Mouse (Mus musculus) limb, embryonic 12.5 days (tissue): ENCODE measurements at regions not wholly inside any gene's neighbourhood (a gene's known extent, or its start where the extent isn't known, plus 50 kb on each side); places are given as distances from the start of the nearest gene placed in this dataset.

ENCODE experiments used
- ATAC-seq: fragments of 200-750 bp; cut with Nextera tagmentation; 2 replicates; pipeline ENCODE4 v1.8.0; 2017; ENCODE audit warnings: low read depth, moderate TSS enrichment; ENCODE audit not compliant: insufficient number of reproducible peaks, insufficient read depth, low FRiP score, low TSS enrichment
- H3K27ac ChIP-seq: fragments of 300-500 bp; sonication (generic); 2 replicates; pipeline ENCODE4 v1.5.1; 2016; ENCODE audit warnings: mild to moderate bottlenecking, moderate library complexity
- H3K27me3 ChIP-seq: fragments of 300-500 bp; sonication (generic); 2 replicates; pipeline ENCODE4 v1.6.1; 2016; ENCODE audit warnings: mild to moderate bottlenecking, moderate library complexity
- H3K36me3 ChIP-seq: fragments of 300-500 bp; sonication (generic); 2 replicates; pipeline ENCODE4 v1.6.1; 2016; ENCODE audit warnings: mild to moderate bottlenecking, moderate library complexity
- H3K4me1 ChIP-seq: fragments of 300-500 bp; sonication (generic); replicated peaks from 2 replicates; pipeline ENCODE4 v1.6.1; 2016
- H3K4me2 ChIP-seq: fragments of 300-500 bp; sonication (generic); 2 replicates; pipeline ENCODE4 v1.6.1; 2016; ENCODE audit warnings: mild to moderate bottlenecking, moderate library complexity
- H3K4me3 ChIP-seq: fragments of 300-500 bp; sonication (generic); replicated peaks from 2 replicates; pipeline ENCODE4 v1.5.1; 2016; ENCODE audit warnings: mild to moderate bottlenecking
- H3K9ac ChIP-seq: fragments of 300-500 bp; sonication (generic); replicated peaks from 2 replicates; pipeline ENCODE4 v1.6.1; 2016; ENCODE audit warnings: mild to moderate bottlenecking, moderate library complexity
- H3K9me3 ChIP-seq: fragments of 300-500 bp; sonication (generic); 2 replicates; pipeline ENCODE4 v1.6.1; 2016; ENCODE audit warnings: mild to moderate bottlenecking, moderate library complexity
- WGBS: fragments of 180-500 bp; shearing (Covaris S2); methylation state at CpG from one replicate; pipeline ENCODE4 v1.1.7; 2016; 5-methylcytosine and 5-hydroxymethylcytosine counted together

DNA sequence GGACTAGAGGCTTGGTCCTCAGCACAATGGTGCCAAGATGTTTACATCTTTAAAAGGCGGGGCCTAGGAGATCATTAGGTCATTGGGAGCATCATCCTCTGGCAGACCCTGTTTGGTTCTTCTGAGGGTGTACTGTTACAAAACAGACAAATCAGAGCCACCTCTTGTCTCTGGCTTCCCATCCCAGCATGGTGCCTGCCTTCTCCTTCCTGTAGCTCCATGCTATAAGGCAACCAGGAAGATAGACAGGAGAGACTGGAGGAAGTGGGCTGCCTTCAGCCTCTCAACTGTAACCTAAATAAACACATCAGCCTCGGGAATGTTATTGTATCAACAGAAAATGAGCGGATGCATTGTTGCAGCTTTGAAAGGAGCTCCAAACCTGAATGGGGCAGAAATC is 529.8 kb upstream of the Gm765 start:
- no peaks in the 10 kb centered on the region for H3K36me3 ChIP-seq
- H3K4me1 ChIP-seq: peaks cover 1% of the 10 kb centered on the region; the same call in 1 of the 2 replicates
- no peak overlapping the region for H3K27ac ChIP-seq
- 65% methylated on average over 3 of the region's 3 CpGs for WGBS
- no peaks in the 10 kb centered on the region for H3K27me3 ChIP-seq
- no peak for ATAC-seq
- H3K9me3 ChIP-seq: no peaks in the 10 kb centered on the region
- no peak overlapping the region for H3K4me3 ChIP-seq
- H3K9ac ChIP-seq: no peak overlapping the region
- H3K4me2 ChIP-seq: no peak overlapping the region

DNA sequence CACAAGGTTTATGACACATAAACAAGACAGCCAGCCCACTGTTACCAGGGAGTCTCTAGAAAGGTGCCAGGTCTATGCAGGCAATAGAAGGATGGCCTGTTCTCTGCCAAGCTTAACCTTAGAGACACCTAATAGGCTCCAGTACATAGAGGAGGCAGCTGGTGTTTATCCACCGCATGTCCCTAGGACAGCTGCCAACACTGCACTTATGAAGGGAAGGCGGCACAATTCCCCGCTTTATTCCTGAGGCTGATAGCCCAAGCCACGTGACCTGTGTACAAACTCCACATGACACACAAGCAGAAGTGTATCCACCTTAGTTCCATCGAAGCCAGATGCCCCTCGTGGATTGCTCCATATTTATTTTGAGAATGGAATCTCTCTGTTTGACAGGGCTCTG is 527.2 kb upstream of the Gm765 start:
- Histone ChIP-seq H3K9ac (no peak overlapping the region), H3K4me3 (no peak overlapping the region), H3K27ac (no peak overlapping the region), H3K27me3 (no peaks in the 10 kb centered on the region), H3K36me3 (no peaks in the 10 kb centered on the region), H3K9me3 (no peaks in the 10 kb centered on the region), H3K4me2 (no peak overlapping the region), H3K4me1 (peaks cover 4% of the 10 kb centered on the region; the same call in 1 of the 2 replicates)
- 88% methylated on average over 6 of the region's 6 CpGs for WGBS
- ATAC-seq: no peak

DNA sequence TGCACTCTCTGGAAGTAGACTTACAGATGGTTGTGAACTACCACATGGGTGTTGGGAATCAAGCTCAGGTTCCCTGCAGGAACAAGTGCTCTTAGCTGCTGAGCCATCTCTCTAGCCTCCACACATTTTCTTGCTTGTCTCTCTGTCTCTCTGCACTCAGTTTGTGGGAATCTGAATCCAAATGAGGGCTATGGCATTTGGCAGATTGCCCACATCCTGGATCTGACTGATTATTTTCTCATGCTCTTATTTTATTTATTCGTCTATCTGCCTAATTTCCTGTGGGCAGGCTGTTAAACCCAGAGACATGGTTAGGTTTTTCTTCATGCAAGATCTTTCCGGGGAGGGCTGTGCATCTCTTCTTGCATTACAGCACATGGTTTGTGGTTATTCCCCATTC is 521.8 kb upstream of the Gm765 start:
- ATAC-seq: no peak
- H3K36me3 ChIP-seq: no peaks in the 10 kb centered on the region
- no peak overlapping the region for H3K4me2 ChIP-seq
- H3K9ac ChIP-seq: no peak overlapping the region
- no peak overlapping the region for H3K4me3 ChIP-seq
- H3K27me3 ChIP-seq: no peaks in the 10 kb centered on the region
- no peaks in the 10 kb centered on the region for H3K9me3 ChIP-seq
- peaks cover 4% of the 10 kb centered on the region; the same call in 1 of the 2 replicates for H3K4me1 ChIP-seq
- 75% methylated on average over 2 of the region's 2 CpGs for WGBS
- H3K27ac ChIP-seq: no peak overlapping the region

DNA sequence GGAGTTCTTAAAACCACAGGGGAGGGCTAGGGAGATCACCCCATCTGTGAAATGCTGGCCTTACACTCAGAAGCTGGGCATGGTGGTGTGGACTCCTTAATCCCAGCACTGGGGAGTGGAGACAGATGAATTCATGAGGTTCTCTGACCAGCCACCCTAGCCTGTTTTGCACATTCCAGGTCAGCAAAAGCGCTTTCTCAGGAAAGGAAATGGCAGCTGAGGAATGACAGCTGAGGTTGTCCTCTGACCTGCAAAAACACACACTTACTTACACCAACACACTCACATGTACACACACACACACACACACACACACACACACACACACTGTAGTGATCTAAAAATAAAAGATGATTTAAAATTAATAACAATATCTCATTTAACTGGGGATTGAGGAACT is 513.4 kb upstream of the Gm765 start:
- Histone ChIP-seq H3K36me3 (no peaks in the 10 kb centered on the region), H3K4me2 (no peak overlapping the region), H3K4me1 (peaks cover 13% of the 10 kb centered on the region), H3K27ac (no peak overlapping the region), H3K9ac (no peak overlapping the region), H3K4me3 (no peak overlapping the region), H3K27me3 (no peaks in the 10 kb centered on the region), H3K9me3 (no peaks in the 10 kb centered on the region)
- WGBS: 74% methylated on average over 1 of the region's 1 CpGs
- ATAC-seq: no peak

DNA sequence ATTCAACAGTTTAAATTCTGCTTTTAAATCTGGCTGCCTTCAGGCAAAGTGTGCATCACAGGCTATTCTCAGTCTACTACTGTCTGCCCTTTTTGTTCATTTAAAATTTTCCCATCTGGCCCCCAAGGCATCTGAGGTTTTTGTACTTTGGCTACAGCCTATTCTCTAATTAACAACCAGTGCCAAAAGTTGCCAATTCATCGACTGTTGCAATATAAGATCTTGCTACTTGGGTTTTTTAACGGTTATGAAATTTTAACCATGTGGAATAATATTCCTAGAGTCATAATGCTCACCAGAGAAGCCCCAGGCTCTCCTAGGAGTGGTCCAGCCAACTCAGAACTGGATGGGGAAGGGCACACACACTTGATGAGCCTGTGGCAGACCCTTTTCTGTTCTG is 508.4 kb upstream of the Gm765 start:
- WGBS: 75% methylated on average over 2 of the region's 2 CpGs
- no peak for ATAC-seq
- no peaks in the 10 kb centered on the region for H3K9me3 ChIP-seq

DNA sequence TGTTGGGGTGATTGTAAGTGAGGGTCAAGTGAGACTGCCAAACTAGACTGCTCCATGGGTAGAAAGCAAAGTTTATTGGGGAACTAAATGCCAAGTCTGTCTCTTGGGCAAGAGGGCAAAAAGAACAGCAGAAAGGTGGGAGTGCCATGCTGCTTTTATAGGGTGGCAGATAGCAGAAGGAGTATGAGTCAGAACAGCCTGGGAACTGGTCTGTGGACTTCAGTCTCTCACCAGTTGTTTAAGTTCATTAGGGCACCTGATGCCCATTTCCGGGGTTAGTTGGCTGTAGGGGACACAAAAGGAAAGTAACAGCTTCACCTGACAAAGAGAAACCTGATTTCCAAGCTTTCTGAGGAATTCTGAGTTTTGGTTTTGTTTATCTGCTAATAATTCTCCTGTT is 506.3 kb upstream of the Gm765 start:
- Histone ChIP-seq H3K9ac (no peak overlapping the region), H3K27ac (no peak overlapping the region), H3K36me3 (no peaks in the 10 kb centered on the region), H3K4me1 (peaks cover 25% of the 10 kb centered on the region), H3K9me3 (no peaks in the 10 kb centered on the region), H3K27me3 (no peaks in the 10 kb centered on the region), H3K4me2 (no peak overlapping the region), H3K4me3 (no peak overlapping the region)
- 83% methylated on average over 1 of the region's 1 CpGs for WGBS
- ATAC-seq: no peak

More for the DNA sequence above, 508.4 kb upstream of the Gm765 start:
- Histone ChIP-seq H3K27ac (no peak overlapping the region), H3K9ac (no peak overlapping the region), H3K27me3 (no peaks in the 10 kb centered on the region), H3K4me3 (no peak overlapping the region), H3K4me1 (peaks cover 19% of the 10 kb centered on the region), H3K36me3 (no peaks in the 10 kb centered on the region), H3K4me2 (no peak overlapping the region)

DNA sequence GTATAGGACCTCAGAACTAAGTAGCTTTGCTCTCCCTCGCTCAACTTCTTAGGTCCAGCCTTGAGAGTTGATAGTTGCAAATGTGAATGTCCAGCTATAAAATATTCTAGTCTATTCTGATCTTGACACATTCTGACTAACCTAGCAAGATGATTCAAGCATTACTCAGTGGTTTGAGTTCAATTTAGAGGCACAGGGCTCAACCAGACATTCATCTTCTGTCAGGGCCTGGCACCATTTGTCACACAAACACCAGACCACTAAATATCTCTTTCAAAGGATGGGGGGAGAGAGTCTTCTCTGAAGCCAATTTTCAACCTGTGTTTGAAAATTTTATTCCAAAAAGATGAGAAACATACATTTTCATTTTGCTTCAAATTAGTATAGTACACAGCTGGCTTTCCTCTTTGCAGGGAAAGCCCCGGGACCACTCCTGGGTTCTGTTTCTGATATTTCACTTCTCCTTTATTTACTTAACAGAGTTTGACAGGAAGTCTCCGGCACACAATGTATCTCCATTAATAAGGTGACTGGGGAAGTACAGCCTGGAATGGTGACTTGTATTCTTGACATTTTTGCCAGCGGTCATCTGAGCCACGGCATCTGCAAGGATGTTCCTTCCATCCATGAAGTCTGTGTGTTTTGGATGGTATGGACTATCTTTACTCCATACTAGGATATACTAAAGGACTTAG is 503.6 kb upstream of the Gm765 start:
- no peak overlapping the region for H3K4me3 ChIP-seq
- H3K9ac ChIP-seq: no peak overlapping the region
- H3K4me2 ChIP-seq: no peak overlapping the region
- ATAC-seq: no peak
- H3K27ac ChIP-seq: no peak overlapping the region
- WGBS: 55% methylated on average over 5 of the region's 5 CpGs
- no peaks in the 10 kb centered on the region for H3K36me3 ChIP-seq
- H3K27me3 ChIP-seq: no peaks in the 10 kb centered on the region
- H3K4me1 ChIP-seq: peaks cover 31% of the 10 kb centered on the region
- H3K9me3 ChIP-seq: no peaks in the 10 kb centered on the region

DNA sequence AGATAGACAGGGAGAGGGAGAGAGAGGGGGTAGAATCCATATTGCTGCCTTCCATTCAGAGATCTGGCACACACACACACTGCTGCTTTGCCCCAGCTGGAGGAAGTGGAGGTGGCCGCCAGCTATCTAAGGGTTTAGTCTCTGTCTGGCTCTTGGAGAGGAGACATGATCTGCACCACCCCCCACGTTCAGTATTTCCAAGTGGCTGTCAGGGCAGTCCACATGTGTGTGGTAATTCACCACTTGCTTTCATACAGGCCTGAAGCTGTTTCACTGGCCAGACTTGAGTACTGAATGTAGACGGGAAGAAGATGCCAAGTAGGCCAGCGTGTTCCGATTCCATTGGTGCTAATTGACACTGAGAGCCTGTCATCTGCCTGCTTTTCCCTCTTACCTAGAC is 501.0 kb upstream of the Gm765 start:
- H3K4me2 ChIP-seq: no peak overlapping the region
- H3K9me3 ChIP-seq: no peaks in the 10 kb centered on the region
- peaks cover 28% of the 10 kb centered on the region for H3K4me1 ChIP-seq
- no peak overlapping the region for H3K9ac ChIP-seq
- H3K4me3 ChIP-seq: no peak overlapping the region
- no peak overlapping the region for H3K27ac ChIP-seq
- H3K27me3 ChIP-seq: no peaks in the 10 kb centered on the region
- WGBS: 75% methylated on average over 5 of the region's 5 CpGs
- ATAC-seq: no peak
- H3K36me3 ChIP-seq: no peaks in the 10 kb centered on the region

DNA sequence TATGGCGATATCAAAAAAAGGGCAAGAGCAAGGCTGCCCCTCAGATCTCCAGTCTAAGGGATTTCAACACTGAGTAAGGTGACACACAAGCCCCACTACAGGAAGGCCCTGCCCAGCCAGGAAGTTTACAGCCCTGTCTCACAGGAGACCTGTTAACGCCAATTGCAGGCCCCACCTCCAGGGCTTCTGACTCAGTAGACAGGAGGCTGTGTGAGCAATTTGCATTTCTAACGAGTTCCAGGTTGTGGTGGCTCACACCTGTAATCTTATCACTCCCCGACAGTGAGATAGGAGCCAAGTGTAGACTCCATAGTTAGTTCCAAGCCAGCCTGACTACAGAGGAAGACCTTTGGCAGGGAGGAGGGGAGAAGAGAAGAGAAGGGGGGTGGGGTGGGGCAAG is 500.4 kb upstream of the Gm765 start:
- Histone ChIP-seq H3K9ac (no peak overlapping the region), H3K27ac (no peak overlapping the region), H3K9me3 (no peaks in the 10 kb centered on the region), H3K27me3 (no peaks in the 10 kb centered on the region), H3K36me3 (no peaks in the 10 kb centered on the region), H3K4me1 (peaks cover 28% of the 10 kb centered on the region), H3K4me2 (no peak overlapping the region), H3K4me3 (no peak overlapping the region)
- 36% methylated on average over 4 of the region's 4 CpGs for WGBS
- 0 out of 2 replicates have a peak, but pooled peaks have one; percentile 23 for ATAC-seq

DNA sequence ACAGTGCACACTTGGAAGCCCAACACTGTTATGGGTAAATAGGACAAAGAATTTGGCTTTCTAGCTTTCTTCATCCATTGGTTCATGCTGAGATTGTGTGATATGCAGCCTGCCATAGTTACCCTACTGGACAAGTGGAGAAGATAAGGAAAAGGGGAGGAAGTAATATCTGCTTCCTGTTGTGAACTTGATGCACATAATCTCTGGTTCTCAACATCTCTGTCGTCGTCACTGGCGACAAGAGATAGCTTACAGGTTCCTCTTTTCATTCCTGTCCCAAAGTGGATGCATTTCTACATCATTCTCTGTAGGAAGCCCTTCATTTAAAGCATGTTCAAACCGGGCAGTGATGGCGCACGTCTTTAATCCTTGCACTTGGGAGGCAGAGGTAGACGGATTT is 491.4 kb upstream of the Gm765 start:
- WGBS: 95% methylated on average over 7 of the region's 7 CpGs

DNA sequence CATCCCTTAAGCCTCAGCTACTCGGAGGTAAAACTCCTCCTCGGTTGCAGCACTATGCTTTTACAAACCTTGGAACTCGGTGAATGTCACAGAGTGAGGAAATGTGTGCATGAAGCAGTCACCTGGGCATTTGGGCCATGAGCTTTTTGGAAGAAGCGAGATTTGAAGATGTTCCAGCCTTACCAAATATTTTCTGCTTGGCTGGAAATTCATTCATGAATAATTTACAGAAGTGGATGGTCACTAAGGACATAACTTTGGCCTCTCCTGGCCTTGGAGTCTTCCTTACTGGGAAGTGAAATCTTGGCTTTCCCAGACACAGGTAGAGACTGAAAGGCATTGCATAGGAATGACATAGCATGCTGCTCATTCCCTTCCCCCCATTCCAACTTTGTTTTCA is 487.6 kb upstream of the Gm765 start:
- H3K9me3 ChIP-seq: no peaks in the 10 kb centered on the region
- H3K4me3 ChIP-seq: no peak overlapping the region
- no peaks in the 10 kb centered on the region for H3K4me1 ChIP-seq
- H3K9ac ChIP-seq: no peak overlapping the region
- H3K36me3 ChIP-seq: no peaks in the 10 kb centered on the region
- no peak for ATAC-seq
- no peak overlapping the region for H3K27ac ChIP-seq
- no peak overlapping the region for H3K4me2 ChIP-seq
- H3K27me3 ChIP-seq: no peaks in the 10 kb centered on the region
- WGBS: 57% methylated on average over 4 of the region's 4 CpGs

More for the DNA sequence above, 491.4 kb upstream of the Gm765 start:
- H3K36me3 ChIP-seq: no peaks in the 10 kb centered on the region
- no peaks in the 10 kb centered on the region for H3K4me1 ChIP-seq
- H3K4me3 ChIP-seq: no peak overlapping the region
- H3K9ac ChIP-seq: no peak overlapping the region
- H3K27ac ChIP-seq: no peak overlapping the region
- ATAC-seq: no peak
- H3K27me3 ChIP-seq: peaks cover 3% of the 10 kb centered on the region; the same call in 1 of the 2 replicates
- no peaks in the 10 kb centered on the region for H3K9me3 ChIP-seq
- H3K4me2 ChIP-seq: no peak overlapping the region

DNA sequence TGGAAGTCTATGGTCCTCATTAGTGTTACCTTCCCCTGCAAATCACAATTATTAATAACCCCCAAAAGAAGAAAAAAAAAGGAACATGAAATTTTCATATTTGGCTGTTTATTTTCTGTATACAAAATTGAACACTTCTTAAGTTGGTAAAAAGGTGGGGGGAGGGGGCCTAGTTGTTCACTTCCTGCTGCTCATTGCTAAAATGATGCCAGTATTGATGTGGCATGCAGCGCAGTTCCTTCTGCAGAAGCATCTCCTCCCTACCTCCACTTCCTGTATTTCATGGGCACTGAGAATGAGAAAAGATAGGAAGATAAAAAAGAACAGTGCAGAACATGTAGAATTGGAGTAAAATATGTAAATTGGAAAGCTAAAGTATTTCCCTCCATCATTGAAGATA is 465.5 kb upstream of the Gm765 start:
- H3K27me3 ChIP-seq: no peaks in the 10 kb centered on the region
- no peak overlapping the region for H3K27ac ChIP-seq
- no peak overlapping the region for H3K9ac ChIP-seq
- no peak overlapping the region for H3K4me2 ChIP-seq
- no peaks in the 10 kb centered on the region for H3K36me3 ChIP-seq
- no peak for ATAC-seq
- H3K4me1 ChIP-seq: no peaks in the 10 kb centered on the region
- H3K9me3 ChIP-seq: no peaks in the 10 kb centered on the region
- H3K4me3 ChIP-seq: no peak overlapping the region
- WGBS: 92% methylated on average over 1 of the region's 1 CpGs
